Mouse (Mus musculus): Measurements from ENCODE around the gene Clec4a2.
"Not testable (repeated sequence)": the region's sequence is repeated elsewhere in the genome, so short reads cannot be mapped to it uniquely, and the experiment has no call there.

Gene Clec4a2

GRCm38 (mm10) chr6:123106128-123106527, at the start of gene Clec4a2:
TSS of gene Clec4a2 (plus strand) at chr6:123106428.
- not testable (repeated sequence) for DNase-seq (ENCODE audit: low read depth)

- no peak for DNase-seq (ENCODE audit: low read depth)
These were observed 10.9 kb upstream of the Clec4a2 start for GRCm38 (mm10) chr6:123095125-123095843.

GRCm38 (mm10) chr6:123123195-123123594, 17.0 kb downstream of the Clec4a2 start:
- DNase-seq (ENCODE audit: low read depth), result no peak

GRCm38 (mm10) chr6:123127173-123127572, 20.9 kb downstream of the Clec4a2 start:
- DNase-seq (ENCODE audit: low read depth), result no peak

- DNase-seq (ENCODE audit: low read depth), result not testable (repeated sequence)
These were observed 31.7 kb downstream of the Clec4a2 start for GRCm38 (mm10) chr6:123137766-123138526.

GRCm38 (mm10) chr6:123170106-123170505, 63.9 kb downstream of the Clec4a2 start:
- no peak for DNase-seq (ENCODE audit: low read depth)

GRCm38 (mm10) chr6:123171040-123171439, 64.8 kb downstream of the Clec4a2 start:
- no peak for DNase-seq (ENCODE audit: low read depth)

- DNase-seq (ENCODE audit: low read depth), result no peak
These were observed 66.4 kb downstream of the Clec4a2 start, which contains the start of gene Clec4b2 for GRCm38 (mm10) chr6:123172593-123172992. TSS of gene Clec4b2 (plus strand) at chr6:123172893.

- no peak for DNase-seq (ENCODE audit: low read depth)
These were observed 69.3 kb downstream of the Clec4a2 start for GRCm38 (mm10) chr6:123175549-123175948.

GRCm38 (mm10) chr6:123184862-123185261, 78.6 kb downstream of the Clec4a2 start:
- DNase-seq (ENCODE audit: low read depth), result not testable (repeated sequence)

Data from c-Kit-positive CD71-positive TER-119-negative erythroid progenitor cells, embryonic 14.5 days (primary cell).